Mouse (Mus musculus): ENCODE measurements around the gene Emb.

- TF ChIP-seq EP300 (IDR thresholded peaks at IDR 0.05; ENCODE audit: low read length), result no peak
- no peak for TF ChIP-seq CTCF (conservative IDR thresholded peaks at IDR 0.05 in 1 of 2, IDR thresholded peaks at IDR 0.05 in 1 of 2; ENCODE audit: low read depth in 2 of 2, low read length in 2 of 2)
- no peak for TF ChIP-seq POLR2A (IDR thresholded peaks at IDR 0.05; ENCODE audit: low read depth, low read length)
- no peak for TF ChIP-seq IRF4 (IDR thresholded peaks at IDR 0.05; ENCODE audit: low read depth, low read length)
- no peak for TF ChIP-seq KAT2A (IDR thresholded peaks at IDR 0.05; ENCODE audit: insufficient replicate concordance, low read length)
- no peak for TF ChIP-seq CHD2 (IDR thresholded peaks at IDR 0.05; ENCODE audit: low read length)
- no peak for TF ChIP-seq TCF12 (IDR thresholded peaks at IDR 0.05; ENCODE audit: low read depth, low read length)
- TF ChIP-seq MAZ (IDR thresholded peaks at IDR 0.05; ENCODE audit: low read depth, low read length), result no peak
- no peak for TF ChIP-seq POLR2AphosphoS2 (IDR thresholded peaks at IDR 0.05; ENCODE audit: low read depth, low read length)
- TF ChIP-seq MYC (IDR thresholded peaks at IDR 0.05; ENCODE audit: low read depth, low read length), result no peak
These were observed 59.6 kb downstream of the Emb start for GRCm38 (mm10) chr13:117267963-117268362.

All from CH12.LX (cell line).